Mouse (Mus musculus) kidney, embryonic 14.5 days (tissue): ENCODE results near the gene Med21. TPM values are rescaled to one million over a fixed set of nuclear protein-coding genes. Genes with fewer than 3 reads are reported as not detected.

Experiments
- ATAC-seq: fragments of 200-750 bp; cut with Nextera tagmentation; 2 replicates; pipeline ENCODE4 v1.8.0; 2017; ENCODE audit warnings: moderate number of reproducible peaks, mild to moderate bottlenecking, moderate TSS enrichment, moderate library complexity; ENCODE audit not compliant: low FRiP score, low TSS enrichment
- H3K27ac ChIP-seq: fragments of 300-500 bp; sonication (generic); 2 replicates; pipeline ENCODE4 v1.5.1; 2014; ENCODE audit warnings: low read depth, mild to moderate bottlenecking, low read length, moderate library complexity, mixed read lengths
- H3K27me3 ChIP-seq: fragments of 300-500 bp; sonication (generic); 2 replicates; pipeline ENCODE4 v1.6.1; 2014; ENCODE audit warnings: mild to moderate bottlenecking, low read length; ENCODE audit not compliant: control insufficient read depth, insufficient read depth
- H3K36me3 ChIP-seq: fragments of 300-500 bp; sonication (generic); 2 replicates; pipeline ENCODE4 v1.6.1; 2014; ENCODE audit warnings: low read length, mixed read lengths; ENCODE audit not compliant: control insufficient read depth, insufficient read depth
- H3K4me1 ChIP-seq: fragments of 300-500 bp; sonication (generic); 2 replicates; pipeline ENCODE4 v1.6.1; 2014; ENCODE audit warnings: low read length, mixed read lengths; ENCODE audit not compliant: control insufficient read depth, insufficient read depth
- H3K4me2 ChIP-seq: fragments of 300-500 bp; sonication (generic); replicated peaks from 2 replicates; pipeline ENCODE4 v1.6.1; 2014; ENCODE audit warnings: low read depth, mild to moderate bottlenecking, low read length
- H3K4me3 ChIP-seq: fragments of 300-500 bp; sonication (generic); 2 replicates; pipeline ENCODE4 v1.5.1; 2014; ENCODE audit warnings: mild to moderate bottlenecking, low read length
- H3K9ac ChIP-seq: fragments of 300-500 bp; sonication (generic); 2 replicates; pipeline ENCODE4 v1.6.1; 2014; ENCODE audit warnings: low read depth, mild to moderate bottlenecking, low read length, moderate library complexity
- H3K9me3 ChIP-seq: fragments of 300-500 bp; sonication (generic); 2 replicates; pipeline ENCODE4 v1.6.1; 2016; ENCODE audit warnings: low read length; ENCODE audit not compliant: control insufficient read depth
- WGBS: fragments of 180-500 bp; shearing (Covaris S2); extraction: QIAGEN DNeasy Blood & Tissue Kit; methylation state at CpG from one replicate; pipeline ENCODE4 v1.1.7; 2014; 5-methylcytosine and 5-hydroxymethylcytosine counted together
- polyA plus RNA-seq: library from polyadenylated mRNA; unstranded; fragments of >200 nt; fragmentation: Nextera tagmentation; extraction: Ambion mirVana; gene quantifications from 2 replicates; pipeline ENCODE4 v1.2.1, GENCODE M21; 2014

Med21 gene
- polyA plus RNA-seq, 1 experiment from 2014 or later, result 143 TPM

- H3K9ac ChIP-seq, result no peak overlapping the region
- no peaks in the 10 kb centered on the region for H3K36me3 ChIP-seq
- ATAC-seq, result no peak
- peaks cover 6% of the 10 kb centered on the region for H3K9me3 ChIP-seq
- no peaks in the 10 kb centered on the region for H3K27me3 ChIP-seq
- WGBS, result 88% methylated on average over 15 of the region's 15 CpGs
- no peak overlapping the region for H3K27ac ChIP-seq
- no peak overlapping the region for H3K4me2 ChIP-seq
- H3K4me3 ChIP-seq, result no peak overlapping the region
- H3K4me1 ChIP-seq, result no peaks in the 10 kb centered on the region
These were observed 28.9 kb downstream of the Med21 start for GRCm38 (mm10) chr6:146670956-146671855.

GRCm38 (mm10) chr6:146672106-146672505 is 29.8 kb downstream of the Med21 start:
- H3K4me3 ChIP-seq, result no peak overlapping the region
- no peak overlapping the region for H3K9ac ChIP-seq
- ATAC-seq, result no peak
- H3K4me1 ChIP-seq, result no peaks in the 10 kb centered on the region
- no peak overlapping the region for H3K27ac ChIP-seq
- no peaks in the 10 kb centered on the region for H3K27me3 ChIP-seq
- H3K36me3 ChIP-seq, result no peaks in the 10 kb centered on the region
- peaks cover 6% of the 10 kb centered on the region for H3K9me3 ChIP-seq
- 83% methylated on average over 5 of the region's 5 CpGs for WGBS
- H3K4me2 ChIP-seq, result no peak overlapping the region

GRCm38 (mm10) chr6:146673696-146674095 is 31.3 kb downstream of the Med21 start:
- Histone ChIP-seq H3K4me3 (no peak overlapping the region), H3K27ac (no peak overlapping the region), H3K36me3 (no peaks in the 10 kb centered on the region), H3K9me3 (peaks cover 6% of the 10 kb centered on the region), H3K4me2 (no peak overlapping the region), H3K27me3 (no peaks in the 10 kb centered on the region), H3K9ac (no peak overlapping the region), H3K4me1 (no peaks in the 10 kb centered on the region)
- 75% methylated on average over 4 of the region's 4 CpGs for WGBS
- ATAC-seq, result no peak

- no peak for ATAC-seq
- WGBS, result 82% methylated on average over 8 of the region's 8 CpGs
- Histone ChIP-seq H3K4me3 (no peak overlapping the region), H3K36me3 (no peaks in the 10 kb centered on the region), H3K9ac (no peak overlapping the region), H3K9me3 (peaks cover 6% of the 10 kb centered on the region), H3K4me2 (no peak overlapping the region), H3K4me1 (no peaks in the 10 kb centered on the region), H3K27ac (no peak overlapping the region), H3K27me3 (no peaks in the 10 kb centered on the region)
These were observed 32.1 kb downstream of the Med21 start for GRCm38 (mm10) chr6:146674420-146674819.

- Histone ChIP-seq H3K9me3 (peaks cover 6% of the 10 kb centered on the region), H3K4me3 (no peak overlapping the region), H3K4me1 (no peaks in the 10 kb centered on the region), H3K9ac (no peak overlapping the region), H3K4me2 (no peak overlapping the region), H3K27me3 (no peaks in the 10 kb centered on the region), H3K36me3 (no peaks in the 10 kb centered on the region), H3K27ac (no peak overlapping the region)
- no peak for ATAC-seq
- 74% methylated on average over 4 of the region's 4 CpGs for WGBS
These were observed 32.7 kb downstream of the Med21 start for GRCm38 (mm10) chr6:146674881-146675536.

GRCm38 (mm10) chr6:146676904-146677303 is 34.6 kb downstream of the Med21 start:
- Histone ChIP-seq H3K9me3 (no peaks in the 10 kb centered on the region; the same call in 1 of the 2 replicates), H3K4me1 (no peaks in the 10 kb centered on the region), H3K4me2 (no peak overlapping the region), H3K9ac (no peak overlapping the region), H3K4me3 (no peak overlapping the region), H3K27me3 (no peaks in the 10 kb centered on the region), H3K27ac (no peak overlapping the region), H3K36me3 (no peaks in the 10 kb centered on the region)
- ATAC-seq, result no peak
- WGBS, result 73% methylated on average over 10 of the region's 10 CpGs

GRCm38 (mm10) chr6:146678136-146679070 is 36.1 kb downstream of the Med21 start:
- WGBS, result 67% methylated on average over 10 of the region's 10 CpGs
- no peaks in the 10 kb centered on the region for H3K36me3 ChIP-seq
- H3K27me3 ChIP-seq, result no peaks in the 10 kb centered on the region
- no peaks in the 10 kb centered on the region; the same call in 1 of the 2 replicates for H3K9me3 ChIP-seq
- no peak overlapping the region for H3K27ac ChIP-seq
- no peak overlapping the region for H3K4me3 ChIP-seq
- no peaks in the 10 kb centered on the region for H3K4me1 ChIP-seq
- no peak overlapping the region for H3K4me2 ChIP-seq
- ATAC-seq, result no peak
- no peak overlapping the region for H3K9ac ChIP-seq

GRCm38 (mm10) chr6:146683881-146684280 is 41.5 kb downstream of the Med21 start:
- H3K4me1 ChIP-seq, result no peaks in the 10 kb centered on the region
- H3K9ac ChIP-seq, result no peak overlapping the region
- no peak for ATAC-seq
- no peak overlapping the region for H3K4me3 ChIP-seq
- H3K27me3 ChIP-seq, result no peaks in the 10 kb centered on the region
- no peak overlapping the region for H3K27ac ChIP-seq
- 71% methylated on average over 4 of the region's 4 CpGs for WGBS
- H3K4me2 ChIP-seq, result no peak overlapping the region
- H3K36me3 ChIP-seq, result no peaks in the 10 kb centered on the region
- no peaks in the 10 kb centered on the region; the same call in 1 of the 2 replicates for H3K9me3 ChIP-seq
